Mouse (Mus musculus): Measurements from ENCODE around the gene Ttyh1. TPM values are rescaled to one million over a fixed set of nuclear protein-coding genes. Genes with fewer than 3 reads are reported as not detected.

Ttyh1 gene
- polyA plus RNA-seq, 1 experiment from 2014 or later = 3.0 TPM

DNA sequence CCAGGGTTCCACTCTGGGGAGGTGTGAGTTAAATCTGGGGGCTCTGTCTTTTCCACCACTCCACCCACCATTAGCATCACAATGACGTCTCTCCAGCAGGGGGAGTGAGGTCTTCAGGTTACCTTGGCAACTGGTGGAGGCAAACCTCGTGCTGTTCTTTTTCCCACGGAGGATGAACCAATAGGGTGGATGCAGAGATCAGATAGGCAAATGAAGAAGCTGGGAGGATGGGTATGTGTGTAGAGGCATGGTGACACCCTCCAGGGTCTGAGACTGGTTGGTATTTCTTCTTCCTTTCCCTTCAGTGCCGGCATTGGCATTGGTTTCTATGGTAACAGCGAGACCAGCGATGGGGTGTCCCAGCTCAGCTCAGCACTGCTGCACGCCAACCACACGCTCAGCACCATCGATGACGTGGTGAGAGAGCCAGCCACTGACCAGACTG is 5.1 kb downstream of the Ttyh1 start:
- no peaks in the 10 kb centered on the region for H3K9me3 ChIP-seq (replicated peaks)
- H3K27ac ChIP-seq = no peak overlapping the region
- peaks cover 20% of the 10 kb centered on the region for H3K4me1 ChIP-seq
- no peaks in the 10 kb centered on the region for H3K36me3 ChIP-seq
- H3K4me3 ChIP-seq (replicated peaks) = no peak overlapping the region
- whole genome bisulfite sequencing = under 1% methylated on average over 10 of the region's 10 CpGs
- no peak overlapping the region for H3K9ac ChIP-seq
- peak; percentile 34 for ATAC-seq (replicated peaks; ENCODE audit: low FRiP score)
- peaks cover 27% of the 10 kb centered on the region for H3K27me3 ChIP-seq
- H3K4me2 ChIP-seq = peak overlapping the region; percentile 41

DNA sequence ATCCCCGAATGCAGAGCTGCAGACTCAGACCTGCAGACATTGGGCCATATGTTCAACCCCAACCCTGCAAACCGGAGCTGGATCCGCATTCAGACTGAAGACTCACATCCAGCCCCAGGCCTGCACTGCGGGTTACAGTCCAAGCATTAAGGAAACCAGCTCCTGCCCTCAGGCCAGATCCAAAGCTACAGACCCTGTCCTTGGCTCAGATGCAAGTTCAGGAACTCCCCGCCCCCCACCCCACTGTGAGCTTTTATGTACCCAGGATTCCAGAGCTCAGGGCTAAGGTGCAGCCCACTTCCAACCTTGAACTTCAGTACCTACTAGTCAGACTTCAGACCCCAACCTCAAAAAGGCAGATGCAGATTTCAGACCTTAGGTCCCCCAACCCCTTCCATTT is 5.6 kb downstream of the Ttyh1 start:
- Histone ChIP-seq H3K36me3 (no peaks in the 10 kb centered on the region), H3K4me3 (replicated peaks) (no peak overlapping the region), H3K9me3 (replicated peaks) (no peaks in the 10 kb centered on the region), H3K4me1 (peaks cover 15% of the 10 kb centered on the region), H3K27me3 (peaks cover 22% of the 10 kb centered on the region), H3K4me2 (peak overlapping the region; percentile 41; the same call in 1 of the 2 replicates), H3K27ac (no peak overlapping the region), H3K9ac (no peak overlapping the region)
- WGBS = 18% methylated on average over 5 of the region's 5 CpGs
- no peak for ATAC-seq (replicated peaks; ENCODE audit: low FRiP score)

DNA sequence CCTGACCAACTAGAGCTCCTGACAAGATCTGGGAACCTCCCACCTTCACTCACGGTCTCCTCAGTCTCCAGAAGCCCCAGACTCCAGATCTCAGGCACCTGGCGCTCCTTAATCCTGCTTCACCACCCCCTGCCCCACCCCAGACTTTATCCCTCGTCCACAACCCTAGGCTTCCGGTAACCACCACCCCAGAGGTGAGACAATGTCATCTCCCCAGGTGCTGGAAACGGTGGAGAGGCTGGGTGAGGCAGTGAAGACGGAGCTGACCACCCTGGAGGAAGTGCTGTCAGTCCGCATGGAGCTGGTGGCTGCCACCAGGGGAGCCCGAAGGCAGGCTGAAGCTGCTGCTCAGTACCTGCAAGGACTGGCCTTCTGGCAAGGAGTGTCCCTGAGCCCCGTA is 6.1 kb downstream of the Ttyh1 start:
- Histone ChIP-seq H3K4me3 (replicated peaks) (no peak overlapping the region), H3K27me3 (peaks cover 17% of the 10 kb centered on the region), H3K9me3 (replicated peaks) (no peaks in the 10 kb centered on the region), H3K36me3 (no peaks in the 10 kb centered on the region), H3K9ac (no peak overlapping the region), H3K4me1 (peaks cover 13% of the 10 kb centered on the region), H3K27ac (no peak overlapping the region), H3K4me2 (no peak overlapping the region)
- ATAC-seq (replicated peaks; ENCODE audit: low FRiP score) = no peak
- 32% methylated on average over 9 of the region's 9 CpGs for WGBS

DNA sequence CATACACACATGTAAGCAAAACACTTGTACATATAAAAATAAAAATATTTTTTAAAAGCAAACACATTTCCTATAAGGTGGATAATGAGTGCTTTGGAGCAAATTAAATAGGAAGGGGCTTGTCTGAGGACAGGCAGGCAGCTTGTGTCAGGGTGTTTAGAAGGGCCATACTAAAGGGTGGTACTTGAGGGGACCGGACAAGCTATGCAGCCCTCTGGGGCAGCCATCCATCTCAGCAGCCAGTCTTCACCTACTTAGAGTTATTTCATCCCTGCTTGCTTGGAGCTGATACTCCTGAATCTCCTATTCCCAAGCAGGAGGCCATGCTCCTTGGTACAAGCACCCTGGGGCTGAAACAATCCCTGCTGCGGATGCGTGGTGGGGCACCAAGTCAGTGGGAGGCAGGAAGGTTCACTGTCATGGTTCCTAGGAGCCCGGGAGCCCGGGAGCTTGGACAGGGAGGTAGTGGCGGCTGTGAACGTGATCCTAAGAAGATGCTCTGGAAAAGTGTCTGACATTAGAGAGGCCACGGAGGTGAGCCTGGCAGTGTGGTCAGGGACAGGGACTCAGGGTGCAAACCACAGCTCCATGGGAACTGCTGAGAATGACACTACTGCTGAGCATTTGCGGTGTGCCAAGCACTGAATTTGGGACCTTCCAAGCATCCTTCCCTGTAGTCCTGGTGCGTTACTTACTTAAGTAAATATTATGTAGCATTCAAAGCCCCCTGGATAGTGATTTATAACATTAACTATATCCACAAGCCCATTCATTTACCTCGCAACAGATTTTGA is 8.0 kb downstream of the Ttyh1 start:
- Histone ChIP-seq H3K4me1 (peaks cover 18% of the 10 kb centered on the region), H3K9me3 (replicated peaks) (no peaks in the 10 kb centered on the region), H3K27me3 (peaks cover 3% of the 10 kb centered on the region; the same call in 1 of the 2 replicates), H3K27ac (no peak overlapping the region), H3K4me3 (replicated peaks) (no peak overlapping the region), H3K36me3 (no peaks in the 10 kb centered on the region), H3K9ac (no peak overlapping the region), H3K4me2 (no peak overlapping the region)
- no peak for ATAC-seq (replicated peaks; ENCODE audit: low FRiP score)
- 86% methylated on average over 11 of the region's 11 CpGs for WGBS

DNA sequence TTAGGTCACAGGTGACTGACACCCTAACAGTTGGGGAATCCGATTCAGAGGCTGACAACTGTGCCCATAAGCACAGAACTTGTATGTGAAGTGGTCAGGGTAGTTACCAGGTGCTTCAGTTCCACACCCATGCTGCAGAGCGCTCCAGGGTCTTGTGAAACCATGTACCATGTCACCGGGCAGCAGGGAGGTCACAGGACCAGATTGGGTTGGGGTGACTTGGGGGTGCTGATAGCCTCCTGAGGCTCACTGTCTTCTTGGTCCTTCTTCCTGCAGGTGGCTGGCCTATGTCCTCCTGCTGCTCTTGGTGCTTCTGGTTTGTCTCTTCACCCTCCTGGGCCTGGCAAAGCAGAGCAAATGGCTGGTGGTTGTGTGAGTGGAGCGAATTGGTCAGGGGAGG is 8.7 kb downstream of the Ttyh1 start:
- Histone ChIP-seq H3K4me1 (peaks cover 18% of the 10 kb centered on the region), H3K9ac (no peak overlapping the region), H3K4me3 (replicated peaks) (no peak overlapping the region), H3K4me2 (no peak overlapping the region), H3K9me3 (replicated peaks) (no peaks in the 10 kb centered on the region), H3K27me3 (0 out of 2 replicates have a peak, but pooled peaks cover 3% of the 10 kb centered on the region), H3K27ac (no peak overlapping the region), H3K36me3 (no peaks in the 10 kb centered on the region)
- 79% methylated on average over 4 of the region's 4 CpGs for WGBS
- ATAC-seq (replicated peaks; ENCODE audit: low FRiP score) = no peak

DNA sequence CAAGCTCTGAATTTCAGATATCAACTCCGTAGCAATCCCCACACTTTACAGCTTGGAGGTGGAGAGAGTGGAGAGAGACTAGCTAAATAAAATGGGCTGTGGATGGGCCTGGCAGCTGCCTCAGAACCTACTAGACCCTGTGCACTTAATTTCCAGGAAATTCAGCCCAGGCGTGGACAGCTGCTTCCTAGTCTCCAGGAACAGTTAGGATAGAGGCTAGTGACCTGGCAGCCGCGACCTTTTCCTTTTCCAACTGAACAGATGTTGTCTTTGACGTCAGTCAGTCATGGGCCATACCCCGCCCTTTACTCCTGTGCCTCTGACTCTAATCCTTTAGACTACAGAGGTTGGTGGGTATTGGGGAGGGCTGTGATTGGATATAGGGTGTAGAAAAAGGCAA is 9.7 kb downstream of the Ttyh1 start:
- WGBS = 54% methylated on average over 6 of the region's 6 CpGs
- no peak overlapping the region for H3K27ac ChIP-seq
- no peak for ATAC-seq (replicated peaks; ENCODE audit: low FRiP score)
- peaks cover 18% of the 10 kb centered on the region for H3K4me1 ChIP-seq
- H3K4me3 ChIP-seq (replicated peaks) = no peak overlapping the region
- H3K4me2 ChIP-seq = no peak overlapping the region
- H3K36me3 ChIP-seq = no peaks in the 10 kb centered on the region
- no peak overlapping the region for H3K9ac ChIP-seq
- no peaks in the 10 kb centered on the region for H3K9me3 ChIP-seq (replicated peaks)
- H3K27me3 ChIP-seq = 0 out of 2 replicates have a peak, but pooled peaks cover 3% of the 10 kb centered on the region

DNA sequence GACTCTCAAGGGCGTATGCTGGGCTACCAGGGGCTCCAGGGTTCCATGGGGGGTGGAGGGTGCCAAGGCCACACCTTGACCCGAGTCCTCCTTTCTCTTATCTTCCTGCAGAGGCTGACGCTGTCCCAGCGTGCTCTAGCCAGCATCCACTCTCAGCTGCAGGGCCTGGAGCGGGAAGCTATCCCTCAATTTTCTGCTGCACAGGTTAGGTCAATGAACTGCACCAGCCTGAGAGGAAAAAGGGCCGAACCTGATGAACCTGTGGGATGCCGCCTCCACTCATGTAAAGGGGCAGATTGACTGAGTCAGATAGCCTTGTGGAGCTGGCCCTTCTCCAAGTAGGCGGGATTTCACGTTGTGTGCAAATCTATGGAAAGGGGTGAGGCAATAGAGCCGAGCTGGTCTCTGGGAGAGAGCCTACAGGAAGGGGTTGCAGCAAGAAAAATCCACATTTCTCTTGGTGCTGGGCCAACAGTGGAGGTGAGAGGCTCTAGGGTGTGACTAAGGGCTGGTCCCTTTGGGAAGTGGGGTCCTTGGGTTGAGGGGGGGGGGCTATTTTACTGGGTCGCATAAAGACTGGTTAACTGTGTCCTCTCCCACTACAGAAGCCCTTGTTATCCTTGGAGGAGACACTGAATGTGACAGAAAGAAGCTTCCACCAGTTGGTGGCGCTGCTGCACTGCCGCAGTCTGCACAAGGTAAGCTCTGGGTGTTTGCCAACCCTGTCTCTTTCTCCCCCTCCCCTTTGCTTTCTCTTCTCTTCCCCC is 11.7 kb downstream of the Ttyh1 start:
- Histone ChIP-seq H3K27me3 (no peaks in the 10 kb centered on the region), H3K4me2 (no peak overlapping the region), H3K36me3 (no peaks in the 10 kb centered on the region), H3K4me1 (peaks cover 17% of the 10 kb centered on the region), H3K27ac (no peak overlapping the region), H3K9ac (no peak overlapping the region), H3K4me3 (replicated peaks) (no peak overlapping the region), H3K9me3 (replicated peaks) (no peaks in the 10 kb centered on the region)
- ATAC-seq (replicated peaks; ENCODE audit: low FRiP score) = peak; percentile 63
- WGBS = 39% methylated on average over 13 of the region's 13 CpGs

DNA sequence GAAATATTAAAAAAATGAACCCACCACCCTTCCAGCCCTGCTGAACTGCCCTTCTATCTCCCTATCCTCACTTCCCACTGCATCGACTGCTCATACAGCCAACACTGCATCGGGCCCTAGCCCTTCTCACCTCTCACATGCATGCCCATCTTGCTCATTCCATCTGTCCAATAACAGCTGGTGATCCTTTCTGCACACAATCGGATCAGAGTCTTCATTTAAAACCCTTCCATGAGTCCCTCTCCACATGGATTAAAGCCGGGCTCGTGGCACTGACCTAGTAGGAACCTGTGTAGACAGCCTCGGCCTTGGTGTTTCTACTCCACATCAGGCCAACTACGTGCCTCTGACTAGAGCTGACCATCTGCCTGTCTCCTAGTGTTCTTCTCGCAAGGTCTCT is 12.8 kb downstream of the Ttyh1 start:
- Histone ChIP-seq H3K27ac (no peak overlapping the region), H3K4me2 (no peak overlapping the region), H3K4me3 (replicated peaks) (no peak overlapping the region), H3K27me3 (no peaks in the 10 kb centered on the region), H3K9ac (no peak overlapping the region), H3K36me3 (no peaks in the 10 kb centered on the region), H3K4me1 (peaks cover 18% of the 10 kb centered on the region), H3K9me3 (replicated peaks) (no peaks in the 10 kb centered on the region)
- WGBS = 87% methylated on average over 8 of the region's 8 CpGs
- no peak for ATAC-seq (replicated peaks; ENCODE audit: low FRiP score)

DNA sequence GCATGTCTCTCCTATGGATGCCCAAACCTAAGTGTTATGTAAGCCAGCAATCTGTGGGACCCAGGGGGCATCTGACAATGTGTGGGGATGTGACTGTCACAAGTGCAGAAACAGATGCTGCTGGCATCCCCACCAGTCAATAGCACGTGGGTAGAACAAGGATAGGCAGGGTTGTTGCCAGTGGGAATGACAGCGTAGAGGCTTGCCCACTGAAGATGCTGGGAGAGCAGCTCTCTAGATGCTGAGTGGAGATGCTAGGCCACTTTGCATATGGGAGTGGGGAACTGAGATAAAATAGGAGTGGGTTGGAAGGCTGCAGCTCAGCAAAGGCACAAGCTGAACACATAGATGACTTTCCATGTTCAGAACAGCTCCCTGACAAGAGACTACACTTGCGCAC is 13.4 kb downstream of the Ttyh1 start:
- 93% methylated on average over 3 of the region's 3 CpGs for WGBS
- ATAC-seq (replicated peaks; ENCODE audit: low FRiP score) = no peak
- Histone ChIP-seq H3K27ac (no peak overlapping the region), H3K9me3 (replicated peaks) (no peaks in the 10 kb centered on the region), H3K4me2 (no peak overlapping the region), H3K9ac (no peak overlapping the region), H3K4me1 (peaks cover 19% of the 10 kb centered on the region), H3K4me3 (replicated peaks) (no peak overlapping the region), H3K27me3 (no peaks in the 10 kb centered on the region), H3K36me3 (no peaks in the 10 kb centered on the region)

DNA sequence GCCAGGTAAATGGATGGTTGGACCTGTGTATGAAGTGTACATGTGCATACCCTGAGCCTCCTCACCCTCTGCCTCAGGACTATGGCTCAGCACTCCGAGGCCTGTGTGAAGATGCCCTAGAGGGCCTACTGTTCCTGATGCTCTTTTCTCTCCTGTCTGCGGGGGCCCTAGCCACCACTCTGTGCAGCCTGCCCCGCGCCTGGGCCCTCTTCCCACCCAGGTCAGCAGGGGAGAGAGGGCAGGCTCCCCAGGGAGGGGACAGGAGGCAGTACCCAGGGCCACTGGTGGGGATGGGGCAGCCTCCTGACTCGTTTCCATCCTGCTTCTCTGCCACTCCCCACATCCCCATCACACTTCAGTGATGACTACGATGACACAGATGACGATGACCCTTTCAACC is 13.8 kb downstream of the Ttyh1 start:
- no peak overlapping the region for H3K4me3 ChIP-seq (replicated peaks)
- H3K36me3 ChIP-seq = 0 out of 2 replicates have a peak, but pooled peaks cover under 1% of the 10 kb centered on the region

DNA sequence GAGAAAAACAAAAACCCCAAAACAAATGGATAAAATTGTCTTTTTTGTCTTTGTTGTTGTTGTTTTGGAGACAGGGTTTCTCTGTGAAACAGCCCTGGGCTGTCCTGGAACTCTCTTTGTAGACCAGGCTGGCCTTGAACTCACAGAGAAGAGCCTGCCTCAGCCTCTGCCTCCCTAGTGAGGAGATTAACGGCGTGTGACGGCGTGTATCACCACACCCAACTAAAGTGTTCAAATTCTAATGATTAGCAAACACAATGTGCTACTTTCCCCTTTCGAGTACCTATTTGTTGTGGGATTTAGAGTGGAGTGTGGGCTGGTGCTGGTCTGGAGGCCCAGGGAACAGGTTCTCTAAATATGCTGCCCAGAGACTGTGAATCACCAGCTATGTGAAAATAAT is 15.7 kb downstream of the Ttyh1 start:
- 89% methylated on average over 5 of the region's 5 CpGs for WGBS
- no peak for ATAC-seq (replicated peaks; ENCODE audit: low FRiP score)
- Histone ChIP-seq H3K27me3 (no peaks in the 10 kb centered on the region), H3K4me2 (no peak overlapping the region), H3K9ac (no peak overlapping the region), H3K4me1 (peaks cover 30% of the 10 kb centered on the region), H3K9me3 (replicated peaks) (no peaks in the 10 kb centered on the region), H3K36me3 (peaks cover 20% of the 10 kb centered on the region), H3K4me3 (replicated peaks) (no peak overlapping the region), H3K27ac (no peak overlapping the region)

More for the DNA sequence above, 13.8 kb downstream of the Ttyh1 start:
- Histone ChIP-seq H3K27me3 (no peaks in the 10 kb centered on the region), H3K9me3 (replicated peaks) (no peaks in the 10 kb centered on the region), H3K27ac (no peak overlapping the region), H3K4me2 (no peak overlapping the region), H3K9ac (no peak overlapping the region), H3K4me1 (peaks cover 23% of the 10 kb centered on the region)
- 82% methylated on average over 4 of the region's 7 CpGs for WGBS
- ATAC-seq (replicated peaks; ENCODE audit: low FRiP score) = no peak

DNA sequence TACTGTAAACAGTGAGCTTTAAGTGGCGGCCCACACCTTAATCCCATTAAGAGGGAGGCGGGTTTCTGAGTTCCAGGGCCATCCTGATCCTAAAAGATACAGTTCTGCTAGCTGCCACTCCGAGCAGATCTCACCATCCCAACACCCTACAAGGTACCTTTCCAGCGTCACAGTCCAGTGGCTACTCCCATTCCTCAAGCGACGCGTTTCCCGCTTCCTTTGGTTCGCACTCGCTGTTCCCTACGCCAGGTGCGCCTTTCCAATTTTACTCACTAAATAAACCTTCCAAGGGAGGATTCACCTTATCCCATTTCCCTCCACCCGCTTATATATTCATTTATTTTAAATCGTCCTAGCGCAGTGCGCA is 17.2 kb downstream of the Ttyh1 start:
- under 1% methylated on average over 16 of the region's 16 CpGs for WGBS
- Histone ChIP-seq H3K27ac (peak overlapping the region; percentile 81), H3K9me3 (replicated peaks) (no peaks in the 10 kb centered on the region), H3K4me2 (peak overlapping the region; percentile 85), H3K36me3 (peaks cover 35% of the 10 kb centered on the region), H3K9ac (peak overlapping the region; percentile 64), H3K4me3 (replicated peaks) (peak overlapping the region; percentile 73), H3K4me1 (peaks cover 24% of the 10 kb centered on the region), H3K27me3 (no peaks in the 10 kb centered on the region)
- ATAC-seq (replicated peaks; ENCODE audit: low FRiP score) = peak; percentile 29
